Mouse (Mus musculus) ZHBTc4 (cell line): ENCODE results near the gene Gm3402.
"Not testable (repeated sequence)": the region's sequence is repeated elsewhere in the genome, so short reads cannot be mapped to it uniquely, and the experiment has no call there.

Experiments
- DNase-seq: peaks from one replicate; pipeline ENCODE4 v3.0.0-alpha.2; 2011; ENCODE audit warnings: low read depth, low spot score

The Gm3402 gene

GRCm38 (mm10) chr5:146513823-146514222, at the start of gene Gm3402:
Gene Gm3402 (plus strand): TSS chr5:146514123.
- DNase-seq: not testable (repeated sequence)

GRCm38 (mm10) chr5:146466663-146467062, 47.3 kb upstream of the Gm3402 start:
- no peak for DNase-seq

GRCm38 (mm10) chr5:146468311-146468710, 45.6 kb upstream of the Gm3402 start:
- no peak for DNase-seq

- no peak for DNase-seq
Observed at GRCm38 (mm10) chr5:146470821-146471220, 43.1 kb upstream of the Gm3402 start.

- no peak for DNase-seq
Observed at GRCm38 (mm10) chr5:146471311-146471710, 42.6 kb upstream of the Gm3402 start.

GRCm38 (mm10) chr5:146471821-146472220, 42.1 kb upstream of the Gm3402 start:
- DNase-seq: no peak

GRCm38 (mm10) chr5:146479564-146479963, 34.4 kb upstream of the Gm3402 start:
- DNase-seq: peak; percentile 12

GRCm38 (mm10) chr5:146481665-146482064, 32.3 kb upstream of the Gm3402 start, which contains the start of gene Gm6408:
Gene Gm6408 (plus strand): TSS chr5:146481965.
- DNase-seq: not testable (repeated sequence)

- DNase-seq: not testable (repeated sequence)
Observed at GRCm38 (mm10) chr5:146488959-146489358, 25.0 kb upstream of the Gm3402 start.

GRCm38 (mm10) chr5:146491063-146491462, 22.9 kb upstream of the Gm3402 start, which contains the start of gene Gm6370:
Gene Gm6370 (plus strand): TSS chr5:146491363.
- not testable (repeated sequence) for DNase-seq

GRCm38 (mm10) chr5:146502099-146502498, 11.8 kb upstream of the Gm3402 start, which contains the start of gene 4930449I24Rik:
Gene 4930449I24Rik (plus strand): TSS chr5:146502399.
- not testable (repeated sequence) for DNase-seq

GRCm38 (mm10) chr5:146525501-146525900, 11.6 kb downstream of the Gm3402 start, which contains the start of gene Gm3404:
Gene Gm3404 (plus strand): TSS chr5:146525801.
- DNase-seq: not testable (repeated sequence)

- not testable (repeated sequence) for DNase-seq
Observed at GRCm38 (mm10) chr5:146537347-146537746, 23.4 kb downstream of the Gm3402 start, which contains the start of gene Gm3409. Gene Gm3409 (plus strand): TSS chr5:146537647.

GRCm38 (mm10) chr5:146555836-146556235, 41.9 kb downstream of the Gm3402 start, which contains the start of gene Gm3415:
Gene Gm3415 (plus strand): TSS chr5:146556136.
- not testable (repeated sequence) for DNase-seq

GRCm38 (mm10) chr5:146564259-146564658, 50.3 kb downstream of the Gm3402 start:
- DNase-seq: no peak
